Mouse (Mus musculus): Measurements from ENCODE around the gene Slco1a6.

Gene Slco1a6

GRCm38 (mm10) chr6:142035771-142036170 is 172.6 kb downstream of the Slco1a6 start:
- no peak for DNase-seq
